Mouse (Mus musculus): Measurements from ENCODE around the gene Myo18a. TPM values are rescaled to one million over a fixed set of nuclear protein-coding genes. Genes with fewer than 3 reads are reported as not detected.
A peak's percentile ranks its signal among the peaks of the same experiment; 100 is the strongest.

The Myo18a gene
- polyA plus RNA-seq, 1 experiment from 2014 or later, result 29.7 TPM

DNA sequence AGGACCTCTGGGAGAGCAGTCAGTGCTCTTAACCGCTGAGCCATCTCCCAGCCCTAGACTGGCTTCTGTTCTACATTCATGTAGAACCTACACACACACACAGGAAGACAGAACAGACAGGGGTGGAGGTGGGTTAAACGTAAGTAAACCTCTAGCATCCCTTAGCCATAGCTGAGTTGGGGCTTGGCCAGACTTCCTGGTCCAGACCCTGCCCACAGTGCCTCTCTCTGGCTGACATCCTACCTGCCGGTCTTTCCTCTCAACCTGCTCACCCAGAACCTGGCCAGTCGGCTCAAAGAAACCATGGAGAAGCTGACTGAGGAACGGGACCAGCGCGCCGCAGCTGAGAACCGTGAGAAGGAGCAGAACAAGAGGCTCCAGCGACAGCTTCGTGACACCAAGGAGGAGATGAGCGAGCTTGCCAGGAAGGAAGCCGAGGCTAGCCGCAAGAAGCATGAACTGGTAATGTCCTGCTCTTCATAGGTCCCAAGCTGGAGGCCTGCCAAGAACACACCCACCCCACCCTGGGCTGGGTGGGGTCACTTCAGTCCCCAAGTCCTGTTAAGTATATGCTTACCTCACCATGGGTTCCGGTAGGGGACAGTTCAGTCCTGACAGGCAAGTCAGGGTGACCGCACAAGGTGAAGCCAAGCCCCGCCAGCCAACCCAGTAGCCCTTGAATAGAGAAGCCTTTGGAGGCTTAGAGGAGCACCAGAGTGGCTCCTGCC is 90.1 kb downstream of the Myo18a start:
- no peak for DNase-seq (ENCODE audit: low spot score)
- 0 out of 2 replicates have a peak overlapping the region, but pooled peaks have one; percentile 18 for H3K27ac ChIP-seq
- no peak overlapping the region for H3K4me3 ChIP-seq
- H3K27me3 ChIP-seq (ENCODE audit: insufficient read depth, poor library complexity, severe bottlenecking), result peaks cover 40% of the 10 kb centered on the region
- WGBS, result 93% methylated on average over 17 of the region's 17 CpGs
- peaks cover 83% of the 10 kb centered on the region for H3K36me3 ChIP-seq
- peaks cover 71% of the 10 kb centered on the region for H3K4me1 ChIP-seq (replicated peaks)
- no peaks in the 10 kb centered on the region for H3K9me3 ChIP-seq

GRCm38 (mm10) chr11:77854641-77855040 is 91.6 kb downstream of the Myo18a start:
- no peak overlapping the region for H3K4me3 ChIP-seq
- H3K9me3 ChIP-seq, result no peaks in the 10 kb centered on the region
- H3K27ac ChIP-seq, result peak overlapping the region; percentile 10; the same call in 1 of the 2 replicates
- H3K36me3 ChIP-seq, result peaks cover 79% of the 10 kb centered on the region
- WGBS, result 52% methylated on average over 3 of the region's 3 CpGs
- DNase-seq (ENCODE audit: low spot score), result no peak
- H3K4me1 ChIP-seq (replicated peaks), result peaks cover 75% of the 10 kb centered on the region
- H3K27me3 ChIP-seq (ENCODE audit: insufficient read depth, poor library complexity, severe bottlenecking), result peaks cover 46% of the 10 kb centered on the region

DNA sequence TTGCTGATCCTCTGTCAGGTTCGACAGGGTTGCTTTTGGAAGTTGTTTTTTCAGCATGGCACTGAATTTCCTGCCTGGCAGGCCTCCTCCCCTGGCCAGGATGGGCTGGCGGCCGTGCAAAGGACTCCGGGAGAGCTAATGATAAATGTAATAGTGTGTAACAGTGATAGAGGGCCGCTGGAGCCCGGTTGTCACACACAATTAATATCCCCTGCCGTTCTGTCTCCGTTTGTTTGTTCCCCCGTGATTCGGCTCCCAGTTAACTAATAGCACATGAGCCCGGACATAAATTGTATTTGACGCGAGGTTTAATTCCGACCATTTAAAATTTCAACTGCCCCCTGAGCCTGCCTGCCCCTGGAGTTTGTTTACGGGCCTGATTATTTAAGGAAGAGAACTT is 92.3 kb downstream of the Myo18a start:
- WGBS, result 49% methylated on average over 15 of the region's 15 CpGs
- no peak overlapping the region for H3K4me3 ChIP-seq
- H3K27ac ChIP-seq, result peak overlapping the region; percentile 10; the same call in 1 of the 2 replicates
- H3K4me1 ChIP-seq (replicated peaks), result peaks cover 71% of the 10 kb centered on the region
- DNase-seq (ENCODE audit: low spot score), result no peak
- H3K9me3 ChIP-seq, result no peaks in the 10 kb centered on the region
- H3K36me3 ChIP-seq, result peaks cover 79% of the 10 kb centered on the region
- peaks cover 49% of the 10 kb centered on the region for H3K27me3 ChIP-seq (ENCODE audit: insufficient read depth, poor library complexity, severe bottlenecking)

GRCm38 (mm10) chr11:77857089-77857488 is 94.0 kb downstream of the Myo18a start:
- H3K4me1 ChIP-seq (replicated peaks), result peaks cover 62% of the 10 kb centered on the region
- peaks cover 76% of the 10 kb centered on the region for H3K36me3 ChIP-seq
- no peak overlapping the region for H3K27ac ChIP-seq
- DNase-seq (ENCODE audit: low spot score), result no peak
- 89% methylated on average over 6 of the region's 6 CpGs for WGBS
- no peak overlapping the region for H3K4me3 ChIP-seq
- peaks cover 58% of the 10 kb centered on the region for H3K27me3 ChIP-seq (ENCODE audit: insufficient read depth, poor library complexity, severe bottlenecking)
- H3K9me3 ChIP-seq, result no peaks in the 10 kb centered on the region

DNA sequence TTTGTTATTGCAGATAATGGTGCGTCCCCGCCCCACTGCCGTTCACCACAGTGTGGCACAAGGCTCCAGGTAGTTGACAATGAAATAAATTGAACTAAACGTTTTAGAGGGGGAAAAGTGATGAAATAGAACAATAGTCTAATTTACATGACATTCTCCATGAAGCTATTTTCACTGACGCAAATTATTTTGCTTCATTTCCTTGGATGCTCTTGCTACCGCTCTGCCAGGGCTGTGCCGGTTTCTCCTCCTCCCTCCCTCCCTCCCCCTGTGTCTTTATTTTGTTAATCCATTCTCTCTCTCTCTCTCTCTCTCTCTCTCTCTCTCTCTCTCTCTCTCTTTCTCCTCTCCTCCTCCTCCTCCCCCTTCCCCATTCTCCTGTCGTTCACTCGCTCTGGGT is 95.5 kb downstream of the Myo18a start:
- H3K9me3 ChIP-seq, result no peaks in the 10 kb centered on the region
- peaks cover 61% of the 10 kb centered on the region for H3K4me1 ChIP-seq (replicated peaks)
- peaks cover 63% of the 10 kb centered on the region for H3K36me3 ChIP-seq
- peaks cover 61% of the 10 kb centered on the region for H3K27me3 ChIP-seq (ENCODE audit: insufficient read depth, poor library complexity, severe bottlenecking)
- 36% methylated on average over 9 of the region's 9 CpGs for WGBS
- no peak overlapping the region for H3K27ac ChIP-seq
- no peak for DNase-seq (ENCODE audit: low spot score)
- no peak overlapping the region for H3K4me3 ChIP-seq

GRCm38 (mm10) chr11:77860947-77861346 is 97.9 kb downstream of the Myo18a start:
- H3K4me1 ChIP-seq (replicated peaks), result peaks cover 61% of the 10 kb centered on the region
- WGBS, result 70% methylated on average over 9 of the region's 9 CpGs

DNA sequence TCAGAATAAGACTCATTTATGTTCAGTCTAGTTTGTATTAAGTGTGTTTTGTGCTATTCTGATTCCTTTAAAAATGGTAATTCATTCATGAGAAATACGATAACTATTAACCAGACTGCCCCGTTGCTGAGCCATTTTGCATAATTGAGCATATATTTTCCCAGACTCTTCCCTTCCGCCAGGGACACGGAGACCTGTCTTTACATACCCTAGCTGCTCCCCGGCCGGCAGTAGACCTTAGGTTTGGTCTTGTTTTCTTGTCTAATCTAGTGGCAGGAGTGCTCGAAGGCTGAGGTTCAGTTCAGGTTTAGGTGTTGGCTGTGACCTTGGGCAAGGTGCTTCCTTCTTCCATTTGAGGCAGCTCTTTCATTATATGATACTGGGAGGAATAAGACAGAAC is 99.8 kb downstream of the Myo18a start:
- peaks cover 48% of the 10 kb centered on the region for H3K36me3 ChIP-seq
- WGBS, result 89% methylated on average over 7 of the region's 7 CpGs
- H3K4me3 ChIP-seq, result no peak overlapping the region
- H3K9me3 ChIP-seq, result no peaks in the 10 kb centered on the region
- no peak overlapping the region for H3K27ac ChIP-seq
- H3K4me1 ChIP-seq (replicated peaks), result peaks cover 65% of the 10 kb centered on the region
- H3K27me3 ChIP-seq (ENCODE audit: insufficient read depth, poor library complexity, severe bottlenecking), result peaks cover 84% of the 10 kb centered on the region
- no peak for DNase-seq (ENCODE audit: low spot score)

More at GRCm38 (mm10) chr11:77860947-77861346, 97.9 kb downstream of the Myo18a start:
- no peak for DNase-seq (ENCODE audit: low spot score)
- Histone ChIP-seq H3K36me3 (peaks cover 63% of the 10 kb centered on the region), H3K27ac (no peak overlapping the region), H3K4me3 (no peak overlapping the region), H3K9me3 (no peaks in the 10 kb centered on the region), H3K27me3 (ENCODE audit: insufficient read depth, poor library complexity, severe bottlenecking) (peaks cover 80% of the 10 kb centered on the region)

DNA sequence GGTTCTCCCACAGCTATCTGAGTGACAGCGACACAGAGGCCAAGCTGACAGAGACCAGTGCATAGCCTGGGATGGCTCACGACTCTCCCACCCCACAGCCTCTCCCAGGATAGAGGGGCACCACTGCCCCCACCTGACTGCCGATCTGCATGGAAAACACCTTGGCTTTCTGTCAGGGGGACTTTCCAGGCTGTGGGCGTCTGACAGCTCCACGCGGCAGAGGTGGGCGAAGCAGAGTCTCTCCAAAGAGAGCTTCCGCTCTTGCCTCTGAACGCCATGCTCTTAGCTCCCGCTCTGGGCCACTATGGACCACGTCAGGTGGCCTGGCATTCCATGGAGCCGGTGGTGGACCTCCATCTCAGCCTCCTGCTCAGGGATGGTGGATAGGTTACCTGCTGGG is 101.7 kb downstream of the Myo18a start:
- no peak overlapping the region for H3K4me3 ChIP-seq
- 59% methylated on average over 12 of the region's 12 CpGs for WGBS
- H3K9me3 ChIP-seq, result no peaks in the 10 kb centered on the region
- no peak for DNase-seq (ENCODE audit: low spot score)
- H3K36me3 ChIP-seq, result peaks cover 36% of the 10 kb centered on the region
- peaks cover 82% of the 10 kb centered on the region for H3K27me3 ChIP-seq (ENCODE audit: insufficient read depth, poor library complexity, severe bottlenecking)
- H3K27ac ChIP-seq, result peak overlapping the region; percentile 53; the same call in 1 of the 2 replicates
- peaks cover 60% of the 10 kb centered on the region for H3K4me1 ChIP-seq (replicated peaks)

DNA sequence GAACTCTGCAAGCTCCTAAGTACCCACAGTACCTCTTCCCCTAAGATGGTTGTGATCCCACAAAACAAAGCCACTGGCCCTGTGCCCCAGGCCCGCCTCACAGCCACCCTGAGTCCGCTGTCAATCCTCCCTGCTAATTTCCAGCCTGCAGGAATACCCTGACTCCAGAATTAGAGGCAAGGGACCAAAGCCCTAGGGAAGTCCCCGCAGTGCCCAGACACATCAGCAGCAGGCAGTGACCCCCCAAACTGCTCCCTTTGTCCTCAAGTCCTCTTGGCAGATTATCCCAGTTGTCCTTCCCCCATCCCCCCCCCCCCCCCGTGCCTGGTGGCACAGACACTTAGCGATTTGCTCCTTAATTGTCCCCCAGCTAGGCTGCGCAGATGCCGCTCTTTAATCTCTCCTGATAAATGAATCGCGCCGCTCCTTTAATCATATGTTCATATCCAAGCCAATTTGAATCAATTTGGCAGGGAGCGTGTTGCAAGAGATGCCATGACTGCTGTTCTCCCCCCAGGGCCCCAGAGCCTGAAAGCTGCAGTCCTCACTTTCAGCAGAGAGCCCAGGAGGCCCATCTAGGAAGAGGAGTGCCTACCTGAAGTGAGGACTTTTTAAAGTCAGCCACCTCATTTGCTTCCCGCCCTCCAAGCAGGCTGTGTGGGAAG is 104.5 kb downstream of the Myo18a start:
- Histone ChIP-seq H3K4me1 (replicated peaks) (peaks cover 65% of the 10 kb centered on the region), H3K27ac (peak overlapping the region; percentile 57), H3K27me3 (ENCODE audit: insufficient read depth, poor library complexity, severe bottlenecking) (peaks cover 72% of the 10 kb centered on the region), H3K9me3 (no peaks in the 10 kb centered on the region), H3K36me3 (peaks cover 16% of the 10 kb centered on the region), H3K4me3 (0 out of 2 replicates have a peak overlapping the region, but pooled peaks have one; percentile 3)
- 12% methylated on average over 12 of the region's 12 CpGs for WGBS
- DNase-seq (ENCODE audit: low spot score), result no peak

DNA sequence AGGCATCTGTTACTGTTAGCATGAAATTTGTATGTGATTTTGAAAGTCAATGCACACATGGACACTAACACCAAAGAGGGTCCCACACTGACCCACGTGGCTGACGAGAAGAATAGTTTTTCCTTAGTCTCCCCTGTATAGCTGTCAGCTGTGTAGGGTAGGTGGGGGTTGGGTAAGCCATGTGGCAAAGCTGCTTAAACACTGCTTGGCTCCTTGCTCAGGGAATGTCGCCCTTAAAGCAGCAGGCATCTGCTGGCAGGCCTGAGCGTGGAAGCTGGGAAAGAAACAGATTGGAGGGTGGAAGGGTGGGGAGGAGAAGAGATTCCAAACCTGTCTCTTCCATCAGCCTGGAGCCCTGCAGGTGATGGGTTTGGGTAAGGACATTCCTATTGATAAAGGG is 108.4 kb downstream of the Myo18a start:
- no peak for DNase-seq (ENCODE audit: low spot score)
- H3K4me1 ChIP-seq (replicated peaks), result peaks cover 70% of the 10 kb centered on the region
- H3K9me3 ChIP-seq, result no peaks in the 10 kb centered on the region
- no peak overlapping the region for H3K27ac ChIP-seq
- no peaks in the 10 kb centered on the region for H3K36me3 ChIP-seq
- 31% methylated on average over 4 of the region's 4 CpGs for WGBS
- H3K27me3 ChIP-seq (ENCODE audit: insufficient read depth, poor library complexity, severe bottlenecking), result peaks cover 73% of the 10 kb centered on the region
- no peak overlapping the region for H3K4me3 ChIP-seq

- 3% methylated on average over 11 of the region's 11 CpGs for WGBS
- Histone ChIP-seq H3K9me3 (no peaks in the 10 kb centered on the region), H3K4me1 (replicated peaks) (peaks cover 70% of the 10 kb centered on the region), H3K27me3 (ENCODE audit: insufficient read depth, poor library complexity, severe bottlenecking) (peaks cover 71% of the 10 kb centered on the region), H3K36me3 (no peaks in the 10 kb centered on the region), H3K27ac (peak overlapping the region; percentile 81), H3K4me3 (peak overlapping the region; percentile 36)
- DNase-seq (ENCODE audit: low spot score), result no peak
These were observed 109.2 kb downstream of the Myo18a start for GRCm38 (mm10) chr11:77872236-77872635.

- WGBS, result 7% methylated on average over 7 of the region's 7 CpGs
- no peaks in the 10 kb centered on the region for H3K9me3 ChIP-seq
- peak overlapping the region; percentile 36 for H3K4me3 ChIP-seq
- DNase-seq (ENCODE audit: low spot score), result no peak
- peaks cover 71% of the 10 kb centered on the region for H3K27me3 ChIP-seq (ENCODE audit: insufficient read depth, poor library complexity, severe bottlenecking)
- H3K36me3 ChIP-seq, result no peaks in the 10 kb centered on the region
- H3K27ac ChIP-seq, result peak overlapping the region; percentile 81
- H3K4me1 ChIP-seq (replicated peaks), result peaks cover 68% of the 10 kb centered on the region
These were observed 109.6 kb downstream of the Myo18a start for GRCm38 (mm10) chr11:77872685-77873084.

DNA sequence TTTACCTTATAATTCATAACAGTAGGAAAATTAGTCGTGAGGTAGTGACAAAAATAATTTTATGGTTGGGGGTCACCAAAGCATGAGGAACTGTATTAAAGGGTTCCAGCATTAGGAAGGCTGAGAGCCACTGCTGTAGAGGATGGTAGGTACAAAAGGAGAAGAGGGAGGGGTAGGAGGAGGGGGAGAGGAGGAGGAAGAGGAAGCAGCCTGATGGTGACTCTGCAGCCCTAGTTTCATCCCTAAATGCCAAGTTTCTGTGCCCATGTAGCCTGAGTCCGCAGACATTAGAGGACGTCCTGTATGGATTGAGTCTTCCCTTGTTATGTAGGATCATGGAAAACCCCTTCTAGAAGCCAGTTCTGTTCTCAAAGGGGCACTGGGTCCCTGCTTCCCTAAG is 110.1 kb downstream of the Myo18a start:
- peaks cover 67% of the 10 kb centered on the region for H3K27me3 ChIP-seq (ENCODE audit: insufficient read depth, poor library complexity, severe bottlenecking)
- 33% methylated on average over 3 of the region's 3 CpGs for WGBS

More for the DNA sequence above, 110.1 kb downstream of the Myo18a start:
- Histone ChIP-seq H3K9me3 (no peaks in the 10 kb centered on the region), H3K4me3 (peak overlapping the region; percentile 36; the same call in 1 of the 2 replicates), H3K4me1 (replicated peaks) (peaks cover 64% of the 10 kb centered on the region), H3K36me3 (no peaks in the 10 kb centered on the region), H3K27ac (peak overlapping the region; percentile 81; the same call in 1 of the 2 replicates)
- no peak for DNase-seq (ENCODE audit: low spot score)

All from hindbrain, embryonic 10.5 days (tissue).